Mouse (Mus musculus) heart, embryonic 15.5 days (tissue): ENCODE data around the gene Ghsr. TPM values are rescaled to one million over a fixed set of nuclear protein-coding genes. Genes with fewer than 3 reads are reported as not detected.
"Not testable (repeated sequence)": the region's sequence is repeated elsewhere in the genome, so short reads cannot be mapped to it uniquely, and the experiment has no call there.

ENCODE experiments used
- ATAC-seq: fragments of 200-750 bp; cut with Nextera tagmentation; replicated peaks from 2 replicates; pipeline ENCODE4 v1.8.0; 2017; ENCODE audit warnings: low read depth, moderate TSS enrichment; ENCODE audit not compliant: insufficient number of reproducible peaks, insufficient read depth, low FRiP score
- H3K27ac ChIP-seq: fragments of 300-500 bp; sonication (generic); 2 replicates; pipeline ENCODE4 v1.5.1; 2015; ENCODE audit warnings: mild to moderate bottlenecking, inconsistent platforms
- H3K27me3 ChIP-seq: fragments of 300-500 bp; sonication (generic); 2 replicates; pipeline ENCODE4 v1.6.1; 2015; ENCODE audit warnings: inconsistent platforms
- H3K36me3 ChIP-seq: fragments of 300-500 bp; sonication (generic); 2 replicates; pipeline ENCODE4 v1.6.1; 2015; ENCODE audit warnings: mild to moderate bottlenecking, inconsistent platforms
- H3K4me1 ChIP-seq: fragments of 300-500 bp; sonication (generic); replicated peaks from 2 replicates; pipeline ENCODE4 v1.6.1; 2015; ENCODE audit warnings: inconsistent platforms
- H3K4me2 ChIP-seq: fragments of 300-500 bp; sonication (generic); 2 replicates; pipeline ENCODE4 v1.6.1; 2015; ENCODE audit warnings: inconsistent platforms, mild to moderate bottlenecking, moderate library complexity
- H3K4me3 ChIP-seq: fragments of 300-500 bp; sonication (generic); 2 replicates; pipeline ENCODE4 v1.5.1; 2015; ENCODE audit warnings: mild to moderate bottlenecking, inconsistent platforms
- H3K9ac ChIP-seq: fragments of 300-500 bp; sonication (generic); 2 replicates; pipeline ENCODE4 v1.6.1; 2015; ENCODE audit warnings: mild to moderate bottlenecking, inconsistent platforms
- H3K9me3 ChIP-seq: fragments of 300-500 bp; sonication (generic); replicated peaks from 2 replicates; pipeline ENCODE4 v1.6.1; 2016; ENCODE audit warnings: inconsistent platforms
- WGBS: fragments of 180-500 bp; shearing (Covaris S2); methylation state at CpG from one replicate; pipeline ENCODE4 v1.1.7; 2015; ENCODE audit warnings: mixed read lengths; 5-methylcytosine and 5-hydroxymethylcytosine counted together
- polyA plus RNA-seq: library from polyadenylated mRNA; unstranded; fragments of >200 nt; fragmentation: Nextera tagmentation; extraction: Ambion mirVana; gene quantifications from 2 replicates; pipeline ENCODE4 v1.2.1, GENCODE M21; 2015

Gene Ghsr
- polyA plus RNA-seq, 1 experiment from 2014 or later: not detected

GRCm38 (mm10) chr3:27359100-27359720, 11.9 kb upstream of the Ghsr start:
- 71% methylated on average over 2 of the region's 2 CpGs for WGBS
- Histone ChIP-seq H3K4me2 (no peak overlapping the region), H3K4me1 (no peaks in the 10 kb centered on the region), H3K9me3 (no peaks in the 10 kb centered on the region), H3K9ac (no peak overlapping the region), H3K4me3 (no peak overlapping the region), H3K27ac (no peak overlapping the region), H3K36me3 (no peaks in the 10 kb centered on the region), H3K27me3 (no peaks in the 10 kb centered on the region)
- ATAC-seq: no peak

DNA sequence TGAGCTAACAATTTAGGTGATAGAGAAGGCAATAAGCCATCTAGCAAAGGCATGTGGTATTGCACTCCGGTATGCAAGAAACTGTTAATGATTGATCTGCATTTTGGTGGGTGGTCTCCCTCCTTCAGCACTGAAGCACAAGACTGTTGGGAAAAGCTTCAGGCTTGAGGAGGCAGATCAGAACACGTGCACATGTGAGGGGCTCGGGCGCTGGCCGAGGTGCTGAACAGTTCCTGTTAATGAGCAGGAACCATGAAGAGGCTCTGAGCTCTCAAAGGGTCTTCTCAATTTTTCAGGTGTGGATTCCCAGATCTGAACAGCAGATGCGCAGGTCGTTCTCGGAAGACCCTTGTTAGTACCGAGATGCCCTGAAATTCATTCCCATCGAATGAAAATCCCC, 1.0 kb upstream of the Ghsr start:
- H3K4me3 ChIP-seq: no peak overlapping the region
- H3K27ac ChIP-seq: no peak overlapping the region
- H3K9me3 ChIP-seq: no peaks in the 10 kb centered on the region
- ATAC-seq: no peak
- H3K9ac ChIP-seq: no peak overlapping the region
- peaks cover 15% of the 10 kb centered on the region for H3K4me1 ChIP-seq
- H3K4me2 ChIP-seq: no peak overlapping the region
- no peaks in the 10 kb centered on the region for H3K36me3 ChIP-seq
- 4% methylated on average over 10 of the region's 10 CpGs for WGBS
- peaks cover 67% of the 10 kb centered on the region for H3K27me3 ChIP-seq

GRCm38 (mm10) chr3:27370582-27371275, 422 bp upstream of the Ghsr start:
- Histone ChIP-seq H3K9me3 (no peaks in the 10 kb centered on the region), H3K27me3 (peaks cover 69% of the 10 kb centered on the region), H3K4me2 (no peak overlapping the region), H3K4me3 (no peak overlapping the region), H3K9ac (no peak overlapping the region), H3K4me1 (peaks cover 15% of the 10 kb centered on the region), H3K27ac (no peak overlapping the region), H3K36me3 (no peaks in the 10 kb centered on the region)
- WGBS: 6% methylated on average over 20 of the region's 20 CpGs
- ATAC-seq: no peak

DNA sequence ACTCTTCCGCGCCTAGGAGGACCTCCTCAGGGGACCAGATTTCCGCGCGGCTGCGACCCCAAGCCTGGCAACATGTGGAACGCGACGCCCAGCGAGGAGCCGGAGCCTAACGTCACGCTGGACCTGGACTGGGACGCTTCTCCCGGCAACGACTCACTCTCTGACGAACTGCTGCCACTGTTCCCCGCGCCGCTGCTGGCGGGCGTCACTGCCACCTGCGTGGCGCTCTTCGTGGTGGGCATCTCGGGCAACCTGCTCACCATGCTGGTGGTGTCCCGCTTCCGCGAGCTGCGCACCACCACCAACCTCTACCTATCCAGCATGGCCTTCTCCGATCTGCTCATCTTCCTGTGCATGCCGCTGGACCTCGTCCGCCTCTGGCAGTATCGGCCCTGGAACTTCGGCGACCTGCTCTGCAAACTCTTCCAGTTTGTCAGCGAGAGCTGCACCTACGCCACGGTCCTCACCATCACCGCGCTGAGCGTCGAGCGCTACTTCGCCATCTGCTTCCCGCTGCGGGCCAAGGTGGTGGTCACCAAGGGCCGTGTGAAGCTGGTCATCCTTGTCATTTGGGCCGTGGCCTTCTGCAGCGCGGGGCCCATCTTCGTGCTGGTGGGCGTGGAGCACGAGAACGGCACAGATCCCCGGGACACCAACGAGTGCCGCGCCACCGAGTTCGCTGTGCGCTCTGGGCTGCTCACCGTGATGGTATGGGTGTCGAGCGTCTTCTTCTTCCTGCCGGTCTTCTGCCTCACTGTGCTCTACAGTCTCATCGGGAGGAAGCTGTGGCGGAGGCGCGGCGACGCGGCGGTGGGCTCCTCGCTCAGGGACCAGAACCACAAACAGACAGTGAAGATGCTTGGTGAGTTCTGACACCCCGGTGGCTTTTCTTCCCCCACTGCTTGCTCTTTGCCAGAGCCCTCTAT, 837 bp downstream of the Ghsr start:
- 3% methylated on average over 76 of the region's 77 CpGs for WGBS
- Histone ChIP-seq H3K9ac (no peak overlapping the region), H3K4me1 (peaks cover 15% of the 10 kb centered on the region), H3K9me3 (no peaks in the 10 kb centered on the region), H3K27me3 (peaks cover 69% of the 10 kb centered on the region), H3K4me2 (peak overlapping the region; percentile 38), H3K36me3 (no peaks in the 10 kb centered on the region), H3K4me3 (peak overlapping the region; percentile 20), H3K27ac (no peak overlapping the region)
- no peak for ATAC-seq

DNA sequence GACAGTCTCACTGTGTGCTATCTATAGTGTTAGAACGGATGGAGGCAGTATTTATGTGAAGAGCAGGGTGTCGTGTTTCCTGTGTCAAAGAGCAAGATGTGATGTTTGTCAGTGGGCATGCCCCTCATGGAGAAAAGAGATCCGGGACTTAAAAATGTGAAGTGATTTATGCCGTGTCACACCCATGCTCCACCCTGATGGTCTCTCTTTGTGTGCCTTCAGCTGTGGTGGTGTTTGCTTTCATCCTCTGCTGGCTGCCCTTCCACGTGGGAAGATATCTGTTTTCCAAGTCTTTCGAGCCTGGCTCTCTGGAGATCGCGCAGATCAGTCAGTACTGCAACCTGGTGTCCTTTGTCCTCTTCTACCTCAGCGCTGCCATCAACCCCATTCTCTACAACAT, 3.2 kb downstream of the Ghsr start:
- Histone ChIP-seq H3K9ac (no peak overlapping the region), H3K9me3 (no peaks in the 10 kb centered on the region), H3K27ac (no peak overlapping the region), H3K4me1 (peaks cover 15% of the 10 kb centered on the region), H3K27me3 (peaks cover 62% of the 10 kb centered on the region), H3K36me3 (no peaks in the 10 kb centered on the region), H3K4me2 (no peak overlapping the region), H3K4me3 (no peak overlapping the region)
- WGBS: 55% methylated on average over 9 of the region's 9 CpGs
- ATAC-seq: no peak

- no peak overlapping the region for H3K27ac ChIP-seq
- H3K9ac ChIP-seq: no peak overlapping the region
- H3K36me3 ChIP-seq: no peaks in the 10 kb centered on the region
- no peaks in the 10 kb centered on the region for H3K4me1 ChIP-seq
- ATAC-seq: no peak
- no peak overlapping the region for H3K4me2 ChIP-seq
- peaks cover 27% of the 10 kb centered on the region for H3K27me3 ChIP-seq
- H3K4me3 ChIP-seq: no peak overlapping the region
- no peaks in the 10 kb centered on the region for H3K9me3 ChIP-seq
- 58% methylated on average over 4 of the region's 4 CpGs for WGBS
These were observed 6.8 kb downstream of the Ghsr start for GRCm38 (mm10) chr3:27377935-27378334.

- Histone ChIP-seq H3K9me3 (no peaks in the 10 kb centered on the region), H3K36me3 (no peaks in the 10 kb centered on the region), H3K9ac (no peak overlapping the region), H3K4me1 (no peaks in the 10 kb centered on the region), H3K27me3 (no peaks in the 10 kb centered on the region), H3K27ac (no peak overlapping the region), H3K4me2 (no peak overlapping the region), H3K4me3 (no peak overlapping the region)
- 53% methylated on average over 3 of the region's 3 CpGs for WGBS
- no peak for ATAC-seq
These were observed 13.7 kb downstream of the Ghsr start for GRCm38 (mm10) chr3:27384836-27385235.

- no peaks in the 10 kb centered on the region for H3K9me3 ChIP-seq
- no peak overlapping the region for H3K27ac ChIP-seq
- H3K36me3 ChIP-seq: no peaks in the 10 kb centered on the region
- WGBS: 32% methylated on average over 1 of the region's 1 CpGs
- no peak overlapping the region for H3K4me2 ChIP-seq
- no peaks in the 10 kb centered on the region for H3K27me3 ChIP-seq
- H3K9ac ChIP-seq: no peak overlapping the region
- no peak overlapping the region for H3K4me3 ChIP-seq
- no peak for ATAC-seq
- no peaks in the 10 kb centered on the region for H3K4me1 ChIP-seq
These were observed 18.8 kb downstream of the Ghsr start for GRCm38 (mm10) chr3:27389923-27390322.

DNA sequence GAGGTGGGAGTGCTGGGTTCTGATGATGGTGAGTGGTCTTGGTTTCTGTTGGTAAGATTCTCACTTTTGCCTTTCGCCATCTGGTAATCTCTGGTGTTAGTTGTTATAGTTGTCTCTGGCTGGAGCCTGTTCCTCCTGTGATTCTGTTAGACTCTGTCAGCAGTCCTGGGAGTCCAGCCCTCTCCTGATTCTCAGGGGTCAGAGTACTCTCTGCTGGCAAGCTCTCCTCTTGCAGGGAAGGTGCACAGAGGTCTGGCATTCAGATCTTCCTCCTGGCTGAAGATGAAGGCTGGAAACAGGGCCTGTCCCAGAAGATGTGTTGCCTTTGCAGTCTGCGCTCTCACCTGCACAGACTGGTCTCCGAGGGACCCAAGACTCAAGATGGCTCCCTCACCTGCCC, 29.8 kb downstream of the Ghsr start:
- not testable (repeated sequence) for ATAC-seq, H3K27ac ChIP-seq, H3K4me1 ChIP-seq, H3K36me3 ChIP-seq, H3K27me3 ChIP-seq, H3K9me3 ChIP-seq, H3K4me2 ChIP-seq, H3K9ac ChIP-seq, H3K4me3 ChIP-seq
- WGBS: 90% methylated on average over 3 of the region's 3 CpGs

GRCm38 (mm10) chr3:27406440-27406839, 35.3 kb downstream of the Ghsr start:
- no peak overlapping the region for H3K9ac ChIP-seq
- no peak for ATAC-seq
- WGBS: 78% methylated on average over 3 of the region's 3 CpGs
- H3K9me3 ChIP-seq: no peaks in the 10 kb centered on the region
- H3K4me1 ChIP-seq: 0 out of 2 replicates have a peak, but pooled peaks cover 6% of the 10 kb centered on the region
- H3K36me3 ChIP-seq: no peaks in the 10 kb centered on the region
- H3K27ac ChIP-seq: no peak overlapping the region
- H3K27me3 ChIP-seq: no peaks in the 10 kb centered on the region
- H3K4me2 ChIP-seq: no peak overlapping the region
- no peak overlapping the region for H3K4me3 ChIP-seq

GRCm38 (mm10) chr3:27408564-27408963, 37.4 kb downstream of the Ghsr start:
- no peak for ATAC-seq
- no peak overlapping the region for H3K4me2 ChIP-seq
- H3K9ac ChIP-seq: no peak overlapping the region
- no peaks in the 10 kb centered on the region for H3K9me3 ChIP-seq
- no peak overlapping the region for H3K4me3 ChIP-seq
- no peak overlapping the region for H3K27ac ChIP-seq
- no peaks in the 10 kb centered on the region for H3K36me3 ChIP-seq
- H3K27me3 ChIP-seq: no peaks in the 10 kb centered on the region
- H3K4me1 ChIP-seq: 0 out of 2 replicates have a peak, but pooled peaks cover 6% of the 10 kb centered on the region
- WGBS: 32% methylated on average over 2 of the region's 2 CpGs
